Mouse (Mus musculus) adrenal gland, postnatal 10 days (tissue): ENCODE results near the gene Ilvbl. TPM values are rescaled to one million over a fixed set of nuclear protein-coding genes. Genes with fewer than 3 reads are reported as not detected.
"Not testable (repeated sequence)": the region's sequence is repeated elsewhere in the genome, so short reads cannot be mapped to it uniquely, and the experiment has no call there.

ENCODE experiments used
- DNase-seq: peaks from one replicate; pipeline ENCODE4 v3.0.0; 2021; ENCODE audit warnings: mixed read lengths
- microRNA-seq: library from miRNA; unstranded; fragments of <30 nt; microRNA quantifications from one replicate; pipeline ENCODE4 v1.2.0, GENCODE M21; 2021
- total RNA-seq, 2 experiments: library from RNA; stranded (reverse); gene quantifications; 2 replicates each; pipeline ENCODE4 v1.2.3; 2021

Gene Ilvbl
- total RNA-seq, 2 experiments from 2014 or later: 54.0 to 55.1 TPM

DNA sequence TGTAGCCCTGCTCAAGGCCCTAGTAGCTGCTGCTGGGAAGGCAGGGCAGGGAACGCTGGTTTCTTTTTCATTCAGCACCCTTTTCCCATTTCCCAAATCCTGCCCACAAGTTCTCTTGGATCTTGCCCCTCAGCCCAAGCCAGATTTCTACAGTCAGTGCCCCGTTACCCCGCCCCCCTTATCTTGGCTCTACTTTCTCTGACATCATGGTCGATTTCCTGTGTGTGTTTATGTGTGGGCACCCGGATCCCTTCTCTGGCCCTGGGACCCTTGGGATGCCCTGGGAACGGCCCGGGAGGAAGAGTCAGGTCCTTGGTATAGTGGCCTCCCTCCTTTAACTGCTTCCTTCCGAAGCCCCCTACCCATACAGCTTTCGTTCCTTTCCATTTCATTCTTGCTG is 16.6 kb downstream of the Ilvbl start:
- peak; percentile 49 for DNase-seq

DNA sequence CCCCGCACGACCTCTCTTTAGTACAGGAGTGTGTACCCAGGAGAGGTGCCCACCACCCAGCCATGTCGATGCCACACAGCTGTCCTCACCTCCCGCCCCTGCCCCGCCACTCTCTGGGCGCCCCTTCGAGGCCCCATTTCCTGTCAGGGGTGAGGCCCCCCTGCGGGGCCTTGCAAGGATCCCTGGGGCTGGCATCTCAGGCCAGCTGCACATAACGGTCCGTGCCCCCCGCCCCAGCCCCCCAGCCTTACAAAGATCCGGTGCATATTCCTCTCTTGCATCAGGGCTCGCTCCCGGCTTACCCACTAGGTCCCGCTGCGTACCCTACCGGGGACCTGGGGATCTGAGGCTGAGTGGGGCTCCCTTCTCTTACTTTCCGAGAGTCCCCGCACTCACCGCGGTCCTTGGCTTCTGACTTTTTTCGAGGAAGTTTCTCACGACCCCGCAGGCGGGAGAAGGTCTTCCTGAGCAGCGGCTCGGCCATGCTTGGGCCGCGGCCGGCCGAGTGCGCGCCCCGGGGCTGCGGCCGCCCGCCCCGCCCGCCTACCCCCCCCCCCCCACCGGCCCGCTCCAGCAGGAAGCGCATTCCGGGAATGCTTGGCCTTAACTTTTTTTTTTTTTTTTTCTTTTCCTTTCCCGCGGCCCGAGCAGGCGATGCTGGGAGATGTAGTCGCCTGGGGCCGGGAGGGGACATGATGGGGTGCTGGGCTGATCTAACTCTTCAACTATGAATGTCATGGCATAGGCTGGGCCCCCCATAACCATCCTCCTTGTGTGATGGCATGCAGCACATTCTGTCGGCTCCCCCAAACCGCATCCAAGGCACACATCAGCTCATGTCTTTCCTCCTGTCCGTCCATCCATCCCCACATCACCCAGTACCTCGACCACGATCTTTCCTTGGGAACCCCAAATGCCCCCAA is 17.5 kb downstream of the Ilvbl start, which contains the start of gene Syde1:
TSS of gene Syde1 (minus strand) at position 559 of the 923 bp plus-strand sequence.
- DNase-seq: peak; percentile 71

GRCm38 (mm10) chr10:78592856-78593379 is 18.8 kb downstream of the Ilvbl start:
- no peak for DNase-seq

DNA sequence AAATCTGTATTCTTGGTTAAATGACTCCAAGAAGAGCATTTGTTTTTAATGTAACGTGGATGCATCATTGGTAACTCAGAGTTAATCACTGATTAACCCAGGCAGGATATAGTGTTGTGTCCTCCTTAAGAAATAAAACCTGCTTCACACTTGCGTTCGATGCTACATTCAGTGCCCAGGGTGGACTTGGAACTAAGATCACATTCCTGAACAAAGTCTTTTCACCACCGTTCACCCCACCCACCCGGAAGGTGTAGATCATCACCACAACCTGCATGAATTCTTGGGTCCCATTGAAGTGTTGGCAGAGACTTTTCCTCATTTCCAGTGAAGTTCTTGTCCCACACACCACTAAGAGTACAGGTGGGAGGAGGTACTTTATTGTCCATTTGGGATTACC is 19.6 kb downstream of the Ilvbl start:
- DNase-seq: no peak

DNA sequence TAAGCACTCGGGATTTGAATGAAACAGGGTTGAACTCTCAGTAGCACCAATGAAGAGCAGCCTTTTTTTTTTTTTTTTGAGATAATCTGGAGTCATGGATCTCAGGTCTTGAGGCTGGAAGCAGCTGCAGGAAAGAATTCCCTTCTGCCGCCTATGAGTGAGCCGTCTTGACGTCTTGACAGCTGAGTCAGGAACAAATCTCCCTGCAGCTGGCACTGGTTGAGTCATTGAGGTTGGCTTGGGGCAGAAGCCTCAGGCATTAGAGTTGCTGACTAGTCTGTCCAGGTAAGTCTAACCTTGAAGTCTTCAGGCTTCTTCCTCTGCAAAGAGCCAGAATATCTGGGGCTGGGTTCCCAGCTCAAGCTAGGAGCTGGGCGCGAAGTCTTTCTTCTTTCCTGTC is 20.0 kb downstream of the Ilvbl start:
- no peak for DNase-seq

- DNase-seq: no peak
Measured at GRCm38 (mm10) chr10:78594566-78594965, 20.4 kb downstream of the Ilvbl start.

DNA sequence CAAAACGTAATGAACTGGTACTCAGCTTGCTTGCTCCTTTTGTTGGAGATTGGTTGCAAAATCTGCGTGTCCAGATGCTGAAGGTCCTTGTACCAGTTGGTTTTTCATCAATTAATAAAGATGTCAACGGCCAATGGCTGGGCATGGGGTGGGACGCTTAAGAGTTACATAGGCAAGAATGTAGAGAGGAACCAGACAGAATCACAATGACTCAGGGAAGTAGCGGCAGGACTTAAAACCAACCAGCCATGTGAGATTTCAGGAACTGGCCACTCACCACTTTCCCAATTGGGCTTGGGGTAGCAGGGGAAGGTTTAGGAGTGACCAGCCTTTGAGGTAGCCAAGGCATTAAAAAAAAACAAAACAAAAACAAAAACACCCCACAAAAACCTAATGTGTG is 25.7 kb downstream of the Ilvbl start:
- DNase-seq: no peak

DNA sequence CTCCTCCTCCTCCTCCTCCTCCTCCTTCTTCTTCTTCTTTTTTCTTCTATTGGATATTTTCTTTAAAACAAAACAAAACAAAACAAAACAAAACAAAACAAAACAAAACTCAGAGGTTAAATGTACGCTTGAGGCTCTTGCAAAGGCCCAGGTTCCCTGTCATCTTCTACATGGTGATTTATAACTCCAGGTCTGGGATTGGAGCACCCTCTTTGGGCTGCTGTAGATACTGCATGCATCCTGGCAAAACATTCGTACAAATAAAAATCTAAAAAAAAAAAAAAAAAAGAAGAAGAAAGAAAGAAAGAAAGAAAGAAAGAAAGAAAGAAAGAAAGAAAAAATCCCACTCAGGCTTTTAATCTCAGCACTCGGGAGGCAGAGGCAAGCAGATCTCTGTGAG is 30.9 kb downstream of the Ilvbl start:
- DNase-seq: peak; percentile 49

- peak; percentile 48 for DNase-seq
Measured at GRCm38 (mm10) chr10:78607602-78608001, 33.5 kb downstream of the Ilvbl start.

DNA sequence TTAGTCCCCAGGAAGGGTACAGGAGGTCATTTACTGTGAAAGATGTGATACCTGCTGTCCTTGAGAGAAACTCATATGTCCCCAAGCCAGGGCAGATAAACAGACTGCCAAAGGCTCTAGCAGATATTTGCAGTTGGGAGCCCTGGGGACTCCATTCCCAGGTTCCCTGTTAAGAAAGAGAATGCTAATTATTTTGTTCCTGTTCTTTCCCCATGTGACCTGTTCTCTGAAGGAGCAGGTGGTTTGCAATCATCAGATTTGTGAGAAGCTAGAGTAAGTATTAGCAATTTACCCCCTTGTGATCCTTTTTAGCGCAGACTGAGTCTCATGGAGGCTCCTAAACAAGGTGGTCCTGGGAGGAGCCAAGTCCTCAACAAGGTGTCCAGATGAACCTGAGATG is 43.8 kb downstream of the Ilvbl start, which contains the start of gene Olfr1357:
TSS of gene Olfr1357 (minus strand) at position 101 of the 400 bp plus-strand sequence.
- DNase-seq: no peak

DNA sequence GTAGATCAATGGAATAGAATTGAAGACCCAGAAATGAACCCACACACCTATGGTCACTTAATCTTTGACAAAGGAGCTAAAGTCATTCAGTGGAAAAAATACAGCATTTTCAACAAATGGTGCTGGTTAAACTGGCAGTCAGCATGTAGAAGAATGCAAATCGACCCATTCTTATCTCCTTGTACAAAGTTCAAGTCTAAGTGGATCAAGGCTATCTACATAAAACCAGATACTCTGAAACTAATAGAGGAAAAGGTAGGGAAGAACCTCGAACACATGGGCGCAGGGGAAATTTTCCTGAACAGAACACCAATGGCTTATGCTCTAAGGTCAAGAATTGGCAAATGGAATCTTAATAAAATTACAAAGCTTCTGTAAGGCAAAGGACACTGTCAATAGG is 49.0 kb downstream of the Ilvbl start:
- not testable (repeated sequence) for DNase-seq

GRCm38 (mm10) chr10:78630194-78630593 is 56.0 kb downstream of the Ilvbl start:
- DNase-seq: no peak

- DNase-seq: peak; percentile 4
Measured at GRCm38 (mm10) chr10:78632311-78632710, 58.2 kb downstream of the Ilvbl start.

Small RNAs within 50 kb of the gene (microRNA-seq; reads per million reads assigned to microRNA genes)
- not detected for gene Gm27541

Other genes with a start within 250 kb of the Ilvbl start
- 100 to 1,000 TPM; 327 to 351 TPM for gene Agpat3, start 221.9 kb upstream of the Ilvbl start, total RNA-seq
- 100 to 1,000 TPM; 186 to 194 TPM for gene Rrp1, start 161.3 kb upstream of the Ilvbl start, total RNA-seq
- 100 to 1,000 TPM; 130 to 150 TPM for gene Cstb, start 148.7 kb upstream of the Ilvbl start, total RNA-seq
- 10 to 100 TPM; 26.7 to 27.5 TPM for gene Pdxk, start 109.4 kb upstream of the Ilvbl start, total RNA-seq
- gene Olfr1358, start 56.9 kb upstream of the Ilvbl start, total RNA-seq: not detected
- 10 to 100 TPM; 27.3 to 29.2 TPM for gene Syde1, start 17.6 kb downstream of the Ilvbl start, total RNA-seq
- not detected for gene Olfr1357, start 43.7 kb downstream of the Ilvbl start, total RNA-seq
- not detected for gene Casp14, start 143.9 kb downstream of the Ilvbl start, total RNA-seq
- gene Ccdc105, start 178.7 kb downstream of the Ilvbl start, total RNA-seq: not detected
- under 1 TPM; 0.33 to 0.39 TPM for gene Slc1a6, start 206.2 kb downstream of the Ilvbl start, total RNA-seq